Mouse (Mus musculus) kidney, embryonic 16.5 days (tissue): ENCODE results near the gene Serpinf1. TPM values are rescaled to one million over a fixed set of nuclear protein-coding genes. Genes with fewer than 3 reads are reported as not detected.

Experiments used
- ATAC-seq: fragments of 200-750 bp; cut with Nextera tagmentation; 2 replicates; pipeline ENCODE4 v1.8.0; 2017; ENCODE audit warnings: moderate TSS enrichment; ENCODE audit not compliant: low FRiP score, low TSS enrichment
- H3K27ac ChIP-seq: fragments of 300-500 bp; sonication (generic); 2 replicates; pipeline ENCODE4 v1.5.1; 2014; ENCODE audit warnings: low read length
- H3K27me3 ChIP-seq: fragments of 300-500 bp; sonication (generic); 2 replicates; pipeline ENCODE4 v1.6.1; 2014; ENCODE audit warnings: low read length, control low read depth, mixed read lengths; ENCODE audit not compliant: insufficient read depth
- H3K36me3 ChIP-seq: fragments of 300-500 bp; sonication (generic); 2 replicates; pipeline ENCODE4 v1.6.1; 2014; ENCODE audit warnings: low read length, control low read depth, mixed read lengths; ENCODE audit not compliant: insufficient read depth
- H3K4me1 ChIP-seq: fragments of 300-500 bp; sonication (generic); 2 replicates; pipeline ENCODE4 v1.6.1; 2014; ENCODE audit warnings: low read length, control low read depth, mixed read lengths; ENCODE audit not compliant: insufficient read depth
- H3K4me2 ChIP-seq: fragments of 300-500 bp; sonication (generic); replicated peaks from 2 replicates; pipeline ENCODE4 v1.6.1; 2014; ENCODE audit warnings: low read depth, low read length
- H3K4me3 ChIP-seq: fragments of 300-500 bp; sonication (generic); 2 replicates; pipeline ENCODE4 v1.5.1; 2014; ENCODE audit warnings: mild to moderate bottlenecking, low read length
- H3K9ac ChIP-seq: fragments of 300-500 bp; sonication (generic); replicated peaks from 2 replicates; pipeline ENCODE4 v1.6.1; 2014; ENCODE audit warnings: low read length
- H3K9me3 ChIP-seq: fragments of 300-500 bp; sonication (generic); 2 replicates; pipeline ENCODE4 v1.6.1; 2016; ENCODE audit warnings: low read length, control low read depth
- WGBS: fragments of 180-500 bp; shearing (Covaris S2); extraction: QIAGEN DNeasy Blood & Tissue Kit; methylation state at CpG from one replicate; pipeline ENCODE4 v1.1.7; 2014; 5-methylcytosine and 5-hydroxymethylcytosine counted together
- polyA plus RNA-seq: library from polyadenylated mRNA; unstranded; fragments of >200 nt; fragmentation: Nextera tagmentation; extraction: Ambion mirVana; gene quantifications from 2 replicates; pipeline ENCODE4 v1.2.1, GENCODE M21; 2015

Serpinf1 gene
- polyA plus RNA-seq, 1 experiment from 2014 or later = 121 TPM

DNA sequence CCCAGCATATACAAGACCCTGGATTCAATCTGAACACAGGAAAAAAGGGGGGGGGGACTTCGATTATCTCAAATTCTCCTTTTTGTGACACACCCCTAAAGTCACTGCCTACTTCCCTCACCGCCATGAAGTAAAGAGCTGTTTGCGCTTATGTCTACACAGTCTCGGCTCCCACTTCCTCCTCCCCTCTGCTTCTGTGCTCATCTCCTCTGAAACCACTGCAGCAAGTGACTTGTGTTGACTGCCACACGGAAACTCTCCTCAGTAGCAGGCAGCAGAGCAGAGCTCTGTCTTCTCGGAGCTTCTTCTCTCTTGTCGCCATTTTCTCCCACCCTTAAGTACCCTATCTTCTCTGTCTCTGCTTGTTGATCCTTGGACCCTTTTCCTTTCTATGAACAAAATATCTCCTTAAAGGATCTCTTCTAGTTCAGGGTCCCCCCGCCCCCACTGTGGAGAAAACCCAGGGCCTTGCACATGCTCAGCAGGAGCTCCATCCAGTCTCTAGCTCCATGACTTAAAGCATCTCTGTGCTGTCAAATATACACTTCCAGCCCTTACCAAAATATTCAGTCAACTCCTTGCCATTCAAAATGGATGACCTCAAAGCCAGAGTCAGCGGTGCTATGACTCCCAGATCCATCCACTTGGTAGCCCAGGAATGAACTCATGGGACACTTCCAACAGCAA, 6.7 kb upstream of the Serpinf1 start:
- Histone ChIP-seq H3K27me3 (no peaks in the 10 kb centered on the region), H3K36me3 (0 out of 2 replicates have a peak, but pooled peaks cover under 1% of the 10 kb centered on the region), H3K4me1 (no peaks in the 10 kb centered on the region), H3K27ac (no peak overlapping the region), H3K4me2 (no peak overlapping the region), H3K9ac (no peak overlapping the region), H3K9me3 (peaks cover 2% of the 10 kb centered on the region), H3K4me3 (no peak overlapping the region)
- no peak for ATAC-seq
- 82% methylated on average over 9 of the region's 9 CpGs for WGBS

DNA sequence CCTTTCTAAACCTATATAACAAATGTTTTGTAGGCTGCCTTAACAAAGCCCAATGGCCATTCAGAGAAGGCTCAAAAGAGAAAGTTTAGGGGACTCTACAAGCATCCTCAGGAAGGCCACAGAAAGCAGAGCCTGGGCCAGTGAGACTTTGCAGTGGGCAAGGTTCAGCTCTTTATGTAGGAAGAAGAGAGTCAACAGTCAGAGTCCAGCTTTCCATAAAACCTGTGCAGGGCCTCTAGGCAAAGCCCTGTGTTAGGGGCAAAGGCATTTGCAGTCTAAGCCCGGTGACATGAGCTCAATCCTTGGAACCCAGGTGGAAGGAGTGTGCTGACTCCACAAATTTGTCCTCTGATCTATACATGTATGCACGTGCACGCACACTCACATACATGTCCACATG, 2.0 kb upstream of the Serpinf1 start:
- H3K36me3 ChIP-seq = no peaks in the 10 kb centered on the region
- no peak overlapping the region for H3K27ac ChIP-seq
- H3K9ac ChIP-seq = no peak overlapping the region
- no peaks in the 10 kb centered on the region for H3K9me3 ChIP-seq
- H3K27me3 ChIP-seq = no peaks in the 10 kb centered on the region
- no peak overlapping the region for H3K4me2 ChIP-seq
- peaks cover 20% of the 10 kb centered on the region for H3K4me1 ChIP-seq
- ATAC-seq = no peak
- H3K4me3 ChIP-seq = no peak overlapping the region
- 90% methylated on average over 3 of the region's 3 CpGs for WGBS

DNA sequence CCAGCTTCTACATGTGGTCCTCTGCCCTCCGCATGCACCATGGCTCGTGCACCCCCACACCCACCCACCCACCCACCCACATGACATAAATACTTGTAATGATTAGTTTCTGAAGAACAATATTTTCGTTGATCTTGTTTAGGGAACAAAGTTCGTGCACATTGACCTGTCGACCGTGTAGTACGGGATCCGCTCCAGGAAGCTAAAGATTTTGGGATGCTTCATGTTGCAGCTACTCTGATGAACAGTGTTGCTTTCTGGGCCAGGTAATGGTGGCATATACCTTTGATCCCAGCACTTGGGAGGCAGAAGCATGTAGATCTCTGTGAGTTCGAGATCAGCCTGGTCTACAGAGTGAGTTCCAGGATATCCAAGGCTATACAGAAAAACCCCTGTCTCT, 1.5 kb upstream of the Serpinf1 start:
- Histone ChIP-seq H3K27me3 (no peaks in the 10 kb centered on the region), H3K4me3 (no peak overlapping the region), H3K4me1 (peaks cover 20% of the 10 kb centered on the region), H3K4me2 (no peak overlapping the region), H3K36me3 (no peaks in the 10 kb centered on the region), H3K9me3 (no peaks in the 10 kb centered on the region), H3K9ac (no peak overlapping the region), H3K27ac (no peak overlapping the region)
- 83% methylated on average over 9 of the region's 9 CpGs for WGBS
- no peak for ATAC-seq

DNA sequence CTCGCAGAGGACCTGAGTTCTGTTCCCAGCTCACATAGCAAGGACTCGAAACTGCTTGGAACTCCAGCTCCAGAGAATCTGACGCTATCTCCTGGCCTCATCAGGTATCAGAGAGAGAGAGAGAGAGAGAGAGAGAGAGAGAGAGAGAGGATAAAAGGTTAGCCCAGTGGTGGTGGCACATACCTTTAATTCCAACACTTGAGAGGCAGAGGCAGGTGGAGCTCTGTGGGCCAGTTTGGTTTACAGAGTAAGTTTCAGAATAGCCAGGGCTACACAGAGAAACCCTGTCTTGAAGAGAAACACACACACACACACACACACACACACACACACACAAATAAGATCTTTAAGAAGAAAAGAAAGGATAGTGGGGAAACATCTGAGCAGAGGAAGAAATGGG, 590 bp upstream of the Serpinf1 start:
- no peak overlapping the region for H3K9ac ChIP-seq
- peaks cover 20% of the 10 kb centered on the region for H3K4me1 ChIP-seq
- H3K4me2 ChIP-seq = no peak overlapping the region
- no peak overlapping the region for H3K27ac ChIP-seq
- no peak overlapping the region for H3K4me3 ChIP-seq
- no peaks in the 10 kb centered on the region for H3K27me3 ChIP-seq
- no peaks in the 10 kb centered on the region for H3K36me3 ChIP-seq
- no peak for ATAC-seq
- no peaks in the 10 kb centered on the region for H3K9me3 ChIP-seq
- WGBS = 94% methylated on average over 3 of the region's 3 CpGs

DNA sequence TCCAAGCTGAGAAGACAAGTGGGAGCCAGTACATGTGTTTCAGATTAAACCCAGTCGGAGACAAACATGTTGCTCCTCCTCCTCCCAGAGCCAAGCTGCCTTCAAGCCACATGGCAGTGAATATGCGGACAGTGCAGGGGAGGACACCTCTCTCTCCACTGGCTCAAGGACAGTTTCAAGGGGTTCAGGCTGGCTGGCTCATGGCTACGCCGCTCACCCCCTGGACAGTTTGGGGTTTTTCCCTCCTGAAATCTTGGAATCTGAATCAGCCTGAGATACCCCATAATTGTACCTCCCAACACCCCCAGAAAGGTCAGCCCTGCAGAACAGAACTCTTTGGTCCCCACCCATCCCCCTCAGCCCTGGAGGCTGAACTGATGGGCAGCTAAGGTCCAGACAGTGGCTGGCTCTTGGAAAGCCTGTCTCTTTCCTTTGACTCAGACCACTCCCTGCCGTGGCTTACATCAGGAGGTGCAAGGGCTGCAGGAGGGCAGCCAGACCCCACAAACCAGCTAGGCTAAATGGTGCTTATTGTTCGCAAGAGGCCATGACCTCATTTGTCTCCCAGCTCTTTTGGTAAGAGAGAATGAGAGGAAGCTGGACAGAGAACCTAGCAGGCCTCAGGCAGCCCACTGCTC, 1.0 kb downstream of the Serpinf1 start:
- Histone ChIP-seq H3K9ac (peak overlapping the region; percentile 70), H3K27me3 (no peaks in the 10 kb centered on the region), H3K4me1 (peaks cover 20% of the 10 kb centered on the region), H3K4me3 (peak overlapping the region; percentile 51), H3K4me2 (peak overlapping the region; percentile 62), H3K9me3 (no peaks in the 10 kb centered on the region), H3K27ac (no peak overlapping the region), H3K36me3 (no peaks in the 10 kb centered on the region)
- 38% methylated on average over 6 of the region's 6 CpGs for WGBS
- peak; percentile 44; the same call in 1 of the 2 replicates for ATAC-seq

DNA sequence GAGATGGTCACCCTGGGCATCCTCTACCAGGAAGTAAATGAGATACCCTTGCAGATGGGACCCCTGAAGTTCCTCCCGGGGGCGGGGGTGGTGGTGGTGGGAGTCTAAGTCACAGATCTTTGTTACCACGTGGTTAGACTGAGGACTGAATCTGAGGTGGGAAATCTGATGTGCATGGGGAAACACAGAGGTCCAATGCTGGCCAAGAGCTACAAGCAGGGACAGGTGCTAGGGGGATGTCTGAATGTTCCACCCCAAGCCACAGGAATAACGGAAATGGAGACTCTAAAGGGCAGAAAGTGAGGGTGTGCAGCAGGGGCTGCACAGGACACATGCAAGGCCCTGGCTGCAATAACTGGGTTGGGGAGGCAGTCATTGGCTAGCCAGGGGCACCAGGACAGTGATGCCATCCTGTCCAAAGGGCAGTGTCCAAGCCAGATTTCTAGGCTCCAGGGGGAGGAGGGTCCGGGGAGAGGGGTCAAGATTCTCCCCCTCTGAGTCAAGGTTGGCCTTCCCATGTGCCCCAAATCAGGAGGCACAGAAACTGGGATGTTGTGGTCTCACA, 1.6 kb downstream of the Serpinf1 start:
- H3K9ac ChIP-seq = peak overlapping the region; percentile 70; the same call in 1 of the 2 replicates
- no peaks in the 10 kb centered on the region for H3K36me3 ChIP-seq
- H3K4me2 ChIP-seq = peak overlapping the region; percentile 62
- peaks cover 20% of the 10 kb centered on the region for H3K4me1 ChIP-seq
- WGBS = 41% methylated on average over 5 of the region's 5 CpGs
- H3K4me3 ChIP-seq = no peak overlapping the region
- H3K9me3 ChIP-seq = no peaks in the 10 kb centered on the region
- H3K27ac ChIP-seq = no peak overlapping the region
- H3K27me3 ChIP-seq = no peaks in the 10 kb centered on the region
- no peak for ATAC-seq

DNA sequence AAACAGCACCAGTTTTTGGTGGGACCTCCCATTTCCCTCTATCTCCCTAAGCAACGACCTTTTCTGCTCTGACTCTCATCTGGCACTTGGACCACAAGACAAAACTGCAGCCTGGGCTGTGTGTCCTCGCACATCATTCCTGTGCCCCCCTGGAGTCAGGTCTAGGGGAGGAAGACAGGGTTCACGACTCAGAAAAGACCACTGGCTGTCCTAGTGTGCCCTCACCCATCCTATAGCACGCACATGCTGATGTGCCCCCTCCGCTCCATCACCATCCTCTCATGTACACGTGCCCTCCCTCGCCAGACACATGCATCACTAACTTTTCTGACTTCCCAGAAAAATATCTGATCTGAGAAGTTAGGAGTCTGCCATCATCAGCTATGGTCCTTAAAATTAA, 2.5 kb downstream of the Serpinf1 start:
- Histone ChIP-seq H3K9ac (no peak overlapping the region), H3K27ac (no peak overlapping the region), H3K4me3 (no peak overlapping the region), H3K4me1 (peaks cover 20% of the 10 kb centered on the region), H3K36me3 (no peaks in the 10 kb centered on the region), H3K4me2 (no peak overlapping the region), H3K27me3 (no peaks in the 10 kb centered on the region), H3K9me3 (no peaks in the 10 kb centered on the region)
- ATAC-seq = no peak
- WGBS = 80% methylated on average over 7 of the region's 7 CpGs

DNA sequence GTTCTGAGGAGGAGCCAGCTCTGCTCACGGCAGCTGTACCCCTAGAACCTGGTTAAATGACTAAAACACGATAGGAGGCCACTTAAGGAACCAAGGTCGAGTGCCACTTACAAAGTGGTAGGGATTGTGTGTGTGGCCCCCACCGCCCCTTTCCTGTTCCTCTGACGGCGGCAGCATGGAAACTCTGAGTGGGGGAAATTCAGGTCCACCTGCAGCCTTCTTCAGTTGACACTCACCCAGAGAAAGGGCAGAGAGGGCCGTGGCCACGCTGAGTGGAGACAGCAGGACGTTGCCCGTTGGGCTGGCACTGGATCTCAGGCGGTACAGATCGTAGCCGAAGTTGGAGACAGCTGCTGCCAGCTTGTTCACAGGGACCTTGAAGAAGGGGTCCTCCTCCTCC, 6.5 kb downstream of the Serpinf1 start:
- ATAC-seq = no peak
- no peaks in the 10 kb centered on the region for H3K27me3 ChIP-seq
- 87% methylated on average over 13 of the region's 13 CpGs for WGBS
- H3K4me2 ChIP-seq = no peak overlapping the region
- H3K36me3 ChIP-seq = peaks cover 5% of the 10 kb centered on the region; the same call in 1 of the 2 replicates
- H3K4me1 ChIP-seq = peaks cover 6% of the 10 kb centered on the region; the same call in 1 of the 2 replicates
- H3K27ac ChIP-seq = no peak overlapping the region
- H3K9me3 ChIP-seq = no peaks in the 10 kb centered on the region
- no peak overlapping the region for H3K9ac ChIP-seq
- H3K4me3 ChIP-seq = no peak overlapping the region

DNA sequence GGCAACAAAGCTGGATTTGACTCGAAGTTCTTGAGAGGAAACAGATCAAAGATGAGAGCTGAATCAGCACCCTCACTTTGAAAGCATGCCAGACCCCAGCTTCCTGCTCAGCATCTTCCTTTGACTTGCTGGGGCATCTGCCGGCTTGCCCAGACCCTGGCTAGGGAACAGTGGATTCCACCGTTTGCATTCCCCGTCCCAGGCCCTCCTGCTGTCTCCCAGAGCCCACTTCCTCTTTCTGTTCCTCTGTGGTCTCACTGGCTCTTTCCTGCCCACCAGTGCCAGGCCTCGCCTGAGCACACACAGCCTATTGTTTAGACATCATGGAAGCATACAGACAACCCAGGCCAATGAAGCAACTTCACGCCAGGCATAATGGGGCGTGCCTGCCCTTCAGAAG, 7.4 kb downstream of the Serpinf1 start:
- 0 out of 2 replicates have a peak, but pooled peaks cover under 1% of the 10 kb centered on the region for H3K4me1 ChIP-seq

DNA sequence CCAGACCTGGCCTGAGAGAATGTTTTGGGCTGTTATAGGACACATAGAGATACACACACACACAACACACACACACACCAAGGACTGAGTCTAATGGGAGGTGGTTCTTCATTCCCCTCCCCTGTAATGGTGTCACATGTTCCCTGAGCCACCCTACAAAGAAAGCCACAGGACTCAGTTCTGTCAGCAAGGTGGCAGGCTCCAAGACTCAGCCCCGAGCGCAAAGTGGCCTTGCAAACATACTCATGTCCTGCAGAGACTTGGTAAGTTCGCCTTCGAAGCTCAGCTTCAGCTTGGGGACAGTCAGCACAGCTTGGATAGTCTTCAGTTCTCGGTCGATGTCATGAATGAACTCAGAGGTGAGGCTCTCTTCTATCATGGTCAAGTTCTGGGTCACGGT, 11.9 kb downstream of the Serpinf1 start:
- Histone ChIP-seq H3K9me3 (no peaks in the 10 kb centered on the region), H3K27ac (peak overlapping the region; percentile 66; the same call in 1 of the 2 replicates), H3K4me3 (no peak overlapping the region), H3K4me2 (no peak overlapping the region), H3K4me1 (peaks cover 7% of the 10 kb centered on the region; the same call in 1 of the 2 replicates), H3K27me3 (no peaks in the 10 kb centered on the region), H3K9ac (no peak overlapping the region), H3K36me3 (peaks cover 5% of the 10 kb centered on the region; the same call in 1 of the 2 replicates)
- WGBS = 86% methylated on average over 7 of the region's 7 CpGs
- ATAC-seq = 0 out of 2 replicates have a peak, but pooled peaks have one; percentile 4

More for the DNA sequence above, 7.4 kb downstream of the Serpinf1 start:
- Histone ChIP-seq H3K4me2 (no peak overlapping the region), H3K27ac (no peak overlapping the region), H3K27me3 (no peaks in the 10 kb centered on the region), H3K9ac (no peak overlapping the region), H3K36me3 (peaks cover 5% of the 10 kb centered on the region; the same call in 1 of the 2 replicates), H3K4me3 (no peak overlapping the region), H3K9me3 (no peaks in the 10 kb centered on the region)
- WGBS = 67% methylated on average over 7 of the region's 7 CpGs
- no peak for ATAC-seq
